Mouse (Mus musculus) heart, adult 18-20 months (tissue): ENCODE results near the gene Sipa1l1. TPM values are rescaled to one million over a fixed set of nuclear protein-coding genes. Genes with fewer than 3 reads are reported as not detected.

ENCODE experiments used
- DNase-seq, 2 experiments: peaks; one replicate each; pipeline ENCODE4 v3.0.0; 2021 to 2022; ENCODE audit warnings: mixed read lengths in 1 of 2
- total RNA-seq, 2 experiments: library from RNA; stranded (reverse); gene quantifications; 2 replicates each; pipeline ENCODE4 v1.2.3; 2021

Sipa1l1 gene
- total RNA-seq, 2 experiments from 2014 or later = 8.4 to 10.5 TPM

GRCm38 (mm10) chr12:82425853-82426252, 256.7 kb downstream of the Sipa1l1 start:
- DNase-seq = no peak

GRCm38 (mm10) chr12:82427416-82427815, 258.3 kb downstream of the Sipa1l1 start:
- peak in 1 of 2 experiments; percentile 61 for DNase-seq

- DNase-seq = no peak
Observed at GRCm38 (mm10) chr12:82428466-82428865, 259.3 kb downstream of the Sipa1l1 start.

- no peak for DNase-seq
Observed at GRCm38 (mm10) chr12:82433311-82433710, 264.2 kb downstream of the Sipa1l1 start.

- DNase-seq = peak in 1 of 2 experiments; percentile 11
Observed at GRCm38 (mm10) chr12:82434591-82434990, 265.5 kb downstream of the Sipa1l1 start.

- no peak for DNase-seq
Observed at GRCm38 (mm10) chr12:82441479-82441878, 272.4 kb downstream of the Sipa1l1 start.

- DNase-seq = no peak
Observed at GRCm38 (mm10) chr12:82446609-82447024, 277.5 kb downstream of the Sipa1l1 start.

- DNase-seq = no peak
Observed at GRCm38 (mm10) chr12:82448129-82448815, 279.2 kb downstream of the Sipa1l1 start.

- DNase-seq = no peak
Observed at GRCm38 (mm10) chr12:82452428-82452827, 283.3 kb downstream of the Sipa1l1 start.

- DNase-seq = no peak
Observed at GRCm38 (mm10) chr12:82454415-82454814, 285.3 kb downstream of the Sipa1l1 start.

- DNase-seq = no peak
Observed at GRCm38 (mm10) chr12:82455700-82456413, 286.7 kb downstream of the Sipa1l1 start.

- no peak for DNase-seq
Observed at GRCm38 (mm10) chr12:82456414-82456805, 287.3 kb downstream of the Sipa1l1 start.

GRCm38 (mm10) chr12:82457609-82458008, 288.5 kb downstream of the Sipa1l1 start:
- DNase-seq = no peak

GRCm38 (mm10) chr12:82458017-82458416, 288.9 kb downstream of the Sipa1l1 start:
- no peak for DNase-seq

- DNase-seq = no peak
Observed at GRCm38 (mm10) chr12:82467234-82467633, 298.1 kb downstream of the Sipa1l1 start.

- peak; percentile 16 to 38 for DNase-seq
Observed at GRCm38 (mm10) chr12:82467641-82468040, 298.5 kb downstream of the Sipa1l1 start.

GRCm38 (mm10) chr12:82468416-82468815, 299.3 kb downstream of the Sipa1l1 start:
- DNase-seq = peak; percentile 41 to 54

GRCm38 (mm10) chr12:82469706-82470361, 300.7 kb downstream of the Sipa1l1 start:
- DNase-seq = peak; percentile 90 to 91

GRCm38 (mm10) chr12:82470362-82470936, 301.3 kb downstream of the Sipa1l1 start:
- DNase-seq = peak; percentile 76 to 79

GRCm38 (mm10) chr12:82472796-82473195, 303.7 kb downstream of the Sipa1l1 start:
- DNase-seq = no peak

- no peak for DNase-seq
Observed at GRCm38 (mm10) chr12:82473238-82473637, 304.1 kb downstream of the Sipa1l1 start.

- DNase-seq = no peak
Observed at GRCm38 (mm10) chr12:82474409-82474808, 305.3 kb downstream of the Sipa1l1 start.

- no peak for DNase-seq
Observed at GRCm38 (mm10) chr12:82476028-82476427, 306.9 kb downstream of the Sipa1l1 start.
